Mouse (Mus musculus) liver, adult 2 months (tissue): Measurements from ENCODE around the gene Gm37240.

Experiments used
- CTCF ChIP-seq: fragments of 200-500 bp; IDR thresholded peaks from 2 replicates; pipeline ENCODE4 v1.5.1; 2011; ENCODE audit warnings: low read depth, low read length, control low read depth
- POLR2A ChIP-seq: fragments of 200-500 bp; IDR thresholded peaks from 2 replicates; pipeline ENCODE4 v1.6.1; 2011; ENCODE audit warnings: low read length, control low read depth; ENCODE audit not compliant: insufficient read depth; ENCODE audit errors: extremely low read depth

- no peak for TF ChIP-seq CTCF
- no peak for TF ChIP-seq POLR2A
Observed at GRCm38 (mm10) chr3:85741767-85742166, 145.6 kb downstream of the Gm37240 start.
